Mouse (Mus musculus): ENCODE data around the gene Gm11492.

- TF ChIP-seq CTCF (IDR thresholded peaks at IDR 0.05; ENCODE audit: low read depth) (peak; percentile 42), EP300 (IDR thresholded peaks at IDR 0.05; ENCODE audit: low read depth) (no peak)
These were observed 34.8 kb upstream of the Gm11492 start for GRCm38 (mm10) chr11:87531695-87532094.

Measured in liver, postnatal 0 days (tissue).